Mouse (Mus musculus) embryonic facial prominence, embryonic 15.5 days (tissue): ENCODE data around the gene Rcor3. TPM values are rescaled to one million over a fixed set of nuclear protein-coding genes. Genes with fewer than 3 reads are reported as not detected.

ENCODE experiments used
- ATAC-seq: fragments of 200-750 bp; cut with Nextera tagmentation; 2 replicates; pipeline ENCODE4 v1.8.0; 2017; ENCODE audit warnings: low read depth, moderate TSS enrichment; ENCODE audit not compliant: insufficient number of reproducible peaks, low FRiP score, low TSS enrichment
- H3K27ac ChIP-seq: fragments of 300-500 bp; sonication (generic); replicated peaks from 2 replicates; pipeline ENCODE4 v1.5.1; 2015; ENCODE audit warnings: mild to moderate bottlenecking, inconsistent platforms
- H3K27me3 ChIP-seq: fragments of 300-500 bp; sonication (generic); 2 replicates; pipeline ENCODE4 v1.6.1; 2015; ENCODE audit warnings: inconsistent platforms
- H3K36me3 ChIP-seq: fragments of 300-500 bp; sonication (generic); 2 replicates; pipeline ENCODE4 v1.6.1; 2015; ENCODE audit warnings: mild to moderate bottlenecking, inconsistent platforms
- H3K4me1 ChIP-seq: fragments of 300-500 bp; sonication (generic); 2 replicates; pipeline ENCODE4 v1.6.1; 2015; ENCODE audit warnings: inconsistent platforms
- H3K4me2 ChIP-seq: fragments of 300-500 bp; sonication (generic); replicated peaks from 2 replicates; pipeline ENCODE4 v1.6.1; 2015; ENCODE audit warnings: mild to moderate bottlenecking, inconsistent platforms
- H3K4me3 ChIP-seq: fragments of 300-500 bp; sonication (generic); replicated peaks from 2 replicates; pipeline ENCODE4 v1.5.1; 2015; ENCODE audit warnings: mild to moderate bottlenecking, inconsistent platforms
- H3K9ac ChIP-seq: fragments of 300-500 bp; sonication (generic); 2 replicates; pipeline ENCODE4 v1.6.1; 2015; ENCODE audit warnings: inconsistent platforms
- H3K9me3 ChIP-seq: fragments of 300-500 bp; sonication (generic); replicated peaks from 2 replicates; pipeline ENCODE4 v1.6.1; 2016; ENCODE audit warnings: inconsistent platforms
- WGBS: fragments of 180-500 bp; shearing (Covaris S2); methylation state at CpG from one replicate; pipeline ENCODE4 v1.1.7; 2015; 5-methylcytosine and 5-hydroxymethylcytosine counted together
- polyA plus RNA-seq: library from polyadenylated mRNA; unstranded; fragments of >200 nt; fragmentation: Nextera tagmentation; extraction: Ambion mirVana; gene quantifications from 2 replicates; pipeline ENCODE4 v1.2.1, GENCODE M21; 2015

Gene Rcor3
- polyA plus RNA-seq, 1 experiment from 2014 or later, result 32.5 TPM

DNA sequence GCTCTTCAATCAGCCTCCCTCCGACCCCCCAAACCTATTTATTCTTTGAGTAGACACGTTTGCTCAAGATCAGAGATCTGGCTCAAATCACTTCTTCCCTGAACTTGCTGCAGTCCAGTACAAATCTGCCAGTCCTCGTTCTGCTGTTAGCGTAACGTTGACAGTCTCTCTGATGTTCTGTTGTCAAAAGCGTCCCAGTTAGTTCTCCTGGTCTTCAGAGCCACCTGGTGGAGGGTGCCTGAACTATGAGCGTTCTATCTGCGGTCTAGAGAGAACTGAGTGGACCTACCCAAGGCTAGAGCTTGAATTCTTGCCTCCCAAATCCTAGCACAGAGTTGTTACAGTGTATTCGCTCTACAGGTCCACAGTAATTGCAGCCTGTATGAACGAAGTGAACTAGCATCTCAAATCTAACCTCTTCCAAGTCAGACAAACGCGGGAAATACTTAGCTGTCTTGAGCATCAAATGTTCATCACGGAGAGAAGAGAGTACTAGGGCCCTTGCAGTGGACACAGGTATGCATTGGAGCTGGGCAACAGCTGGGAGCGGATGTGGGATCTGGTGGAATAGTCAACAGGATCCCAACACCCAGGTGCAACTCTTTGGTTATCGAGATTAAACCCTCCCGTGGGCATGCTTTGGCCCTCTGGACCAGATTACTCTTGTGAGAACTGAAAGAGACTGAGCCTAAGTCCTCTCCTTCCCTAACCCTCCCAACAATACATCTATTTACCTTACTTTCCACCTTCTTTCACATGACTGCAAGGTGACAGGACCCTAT lies 44.8 kb downstream of the Rcor3 start:
- Histone ChIP-seq H3K27me3 (no peaks in the 10 kb centered on the region), H3K36me3 (peaks cover 3% of the 10 kb centered on the region; the same call in 1 of the 2 replicates), H3K9me3 (no peaks in the 10 kb centered on the region), H3K9ac (no peak overlapping the region), H3K27ac (peak overlapping the region; percentile 90), H3K4me3 (peak overlapping the region; percentile 74), H3K4me1 (peaks cover 40% of the 10 kb centered on the region), H3K4me2 (peak overlapping the region; percentile 81)
- peak; percentile 78 for ATAC-seq
- WGBS, result 28% methylated on average over 16 of the region's 16 CpGs

DNA sequence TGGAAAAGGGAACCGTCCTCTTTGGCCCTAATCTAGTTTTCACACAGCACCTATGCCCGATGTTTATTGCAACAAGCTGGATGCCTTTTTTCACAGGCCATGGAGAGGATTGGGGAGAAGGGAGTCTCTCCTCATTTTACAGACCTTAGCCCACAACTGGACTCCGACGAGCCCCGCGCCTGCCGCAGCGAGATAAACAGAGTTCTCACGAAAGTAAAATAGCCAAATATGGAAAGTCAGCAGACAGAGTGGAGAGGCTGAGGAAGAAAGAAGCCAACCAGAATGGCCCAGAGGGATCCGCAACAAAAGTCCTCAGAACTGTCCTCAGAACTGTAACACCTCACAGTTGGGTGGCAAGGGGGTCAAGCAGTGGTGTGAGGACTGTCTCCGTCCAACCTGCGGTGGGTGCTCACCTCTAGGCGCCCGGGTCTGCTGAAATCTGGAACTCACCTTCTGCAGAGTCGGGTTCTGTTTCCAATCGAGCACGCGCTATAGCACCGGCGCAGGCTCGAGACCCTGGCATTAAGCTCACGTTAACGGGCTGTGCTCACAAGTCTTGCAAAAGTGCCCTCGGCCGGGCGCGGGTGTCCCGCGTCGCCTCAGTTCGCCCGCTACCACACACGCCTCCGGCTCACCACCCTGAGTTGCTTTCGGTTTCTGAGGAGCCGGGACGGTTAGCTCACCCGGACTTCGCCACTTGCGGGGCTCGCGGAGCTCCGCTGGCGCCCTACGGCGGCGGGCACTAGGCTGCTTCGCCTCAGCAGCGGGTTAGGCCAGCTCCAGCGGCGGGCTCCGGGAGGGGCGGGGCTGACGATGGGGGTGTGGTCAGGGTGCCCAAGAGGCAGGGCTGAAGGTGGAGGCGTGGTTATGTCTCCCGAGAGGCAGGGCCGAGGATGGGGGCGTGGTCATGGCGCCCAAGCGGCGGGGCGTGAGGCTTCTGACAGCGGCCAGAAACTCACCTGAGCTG lies 45.8 kb downstream of the Rcor3 start, which contains the start of gene Traf5:
Traf5 (minus strand) TSS at position 754 of the 967 bp plus-strand sequence.
- H3K9me3 ChIP-seq, result no peaks in the 10 kb centered on the region
- H3K4me3 ChIP-seq, result peak within 1 kb of the TSS; percentile 74
- no peaks in the 10 kb centered on the region for H3K27me3 ChIP-seq
- peak within 1 kb of the TSS; percentile 81 for H3K4me2 ChIP-seq
- peak within 1 kb of the TSS; percentile 90 for H3K27ac ChIP-seq
- H3K36me3 ChIP-seq, result no peaks in the 10 kb centered on the region
- peak; percentile 95 for ATAC-seq
- peaks cover 45% of the 10 kb centered on the region for H3K4me1 ChIP-seq
- 1% methylated on average over 63 of the region's 63 CpGs for WGBS
- peak within 1 kb of the TSS; percentile 70 for H3K9ac ChIP-seq

DNA sequence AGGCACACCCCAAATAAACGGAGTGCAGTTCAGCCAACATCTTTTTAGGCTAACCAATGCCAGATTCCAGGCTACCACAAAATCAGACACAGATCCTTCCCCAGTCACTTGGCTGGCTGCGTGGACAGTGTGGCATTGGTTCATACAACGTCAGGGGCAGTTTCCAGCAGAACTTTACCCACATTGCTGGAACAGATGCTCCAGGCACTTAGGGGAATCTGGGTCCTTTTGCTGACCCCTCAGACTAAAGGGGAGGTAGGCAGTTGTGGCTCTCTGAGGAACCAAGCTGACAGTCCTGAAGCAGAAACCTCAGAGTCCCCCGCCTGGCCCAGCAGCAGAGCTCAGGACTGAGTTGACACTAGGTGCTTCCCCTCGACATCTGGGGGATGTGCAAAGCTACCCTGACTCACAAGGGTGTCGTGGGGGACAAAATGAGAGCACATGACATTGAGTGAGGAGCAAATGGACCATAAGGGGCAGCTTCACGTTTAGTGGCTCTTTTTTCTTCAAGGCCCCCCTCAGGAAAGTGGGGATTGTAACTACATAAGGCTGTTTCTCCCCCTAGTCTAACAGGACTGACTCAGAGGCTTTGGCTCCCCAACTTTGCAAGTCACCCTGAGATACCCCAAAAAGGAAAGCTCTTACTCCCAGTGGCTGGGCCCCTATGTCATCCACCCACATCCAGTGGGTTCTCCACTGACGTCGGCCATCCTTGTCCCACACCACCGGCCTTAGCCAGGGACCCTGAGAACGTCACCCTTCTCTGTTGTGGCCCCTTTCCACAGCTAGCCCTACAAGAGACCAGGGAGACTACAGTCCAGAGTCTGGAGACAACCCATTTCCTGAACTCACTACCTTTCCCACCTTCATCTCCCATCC lies 46.9 kb downstream of the Rcor3 start:
- Histone ChIP-seq H3K9ac (no peak overlapping the region), H3K27me3 (no peaks in the 10 kb centered on the region), H3K4me3 (peak overlapping the region; percentile 74), H3K36me3 (no peaks in the 10 kb centered on the region), H3K9me3 (no peaks in the 10 kb centered on the region), H3K4me1 (peaks cover 45% of the 10 kb centered on the region), H3K27ac (0 out of 2 replicates have a peak overlapping the region, but pooled peaks have one; percentile 12), H3K4me2 (peak overlapping the region; percentile 81)
- 53% methylated on average over 11 of the region's 11 CpGs for WGBS
- no peak for ATAC-seq

DNA sequence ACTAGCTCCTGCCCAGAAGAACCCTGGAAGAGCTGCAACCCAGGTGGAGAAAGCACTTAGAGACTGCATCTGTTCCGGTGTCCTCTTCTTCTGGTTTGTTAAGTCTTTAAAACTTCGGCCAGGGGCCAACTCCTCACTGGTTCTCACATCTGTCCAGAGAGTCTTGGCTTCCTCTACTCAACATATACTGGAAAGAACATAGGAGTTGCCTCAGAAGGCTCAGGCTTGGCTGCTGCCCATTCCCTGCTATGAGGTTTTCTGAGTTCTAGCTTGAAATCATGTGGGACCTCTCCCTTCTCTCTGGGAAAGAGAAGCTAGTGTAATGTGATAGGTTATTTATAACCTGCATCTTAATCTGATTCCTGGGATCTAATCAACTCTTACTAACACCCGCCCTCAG lies 47.6 kb downstream of the Rcor3 start:
- H3K4me1 ChIP-seq, result peaks cover 45% of the 10 kb centered on the region
- H3K36me3 ChIP-seq, result no peaks in the 10 kb centered on the region
- H3K27ac ChIP-seq, result no peak overlapping the region
- peak overlapping the region; percentile 81 for H3K4me2 ChIP-seq
- 61% methylated on average over 3 of the region's 3 CpGs for WGBS
- no peak overlapping the region for H3K9ac ChIP-seq
- no peak overlapping the region for H3K4me3 ChIP-seq
- H3K27me3 ChIP-seq, result no peaks in the 10 kb centered on the region
- ATAC-seq, result no peak
- H3K9me3 ChIP-seq, result no peaks in the 10 kb centered on the region

GRCm38 (mm10) chr1:192089208-192090166 lies 48.4 kb downstream of the Rcor3 start:
- H3K4me3 ChIP-seq, result no peak overlapping the region
- peak overlapping the region; percentile 39; the same call in 1 of the 2 replicates for H3K27ac ChIP-seq
- peaks cover 45% of the 10 kb centered on the region for H3K4me1 ChIP-seq
- WGBS, result 64% methylated on average over 9 of the region's 9 CpGs
- no peaks in the 10 kb centered on the region for H3K27me3 ChIP-seq
- no peaks in the 10 kb centered on the region for H3K36me3 ChIP-seq
- no peak for ATAC-seq
- H3K9ac ChIP-seq, result no peak overlapping the region
- H3K4me2 ChIP-seq, result peak overlapping the region; percentile 81; the same call in 1 of the 2 replicates
- H3K9me3 ChIP-seq, result no peaks in the 10 kb centered on the region

DNA sequence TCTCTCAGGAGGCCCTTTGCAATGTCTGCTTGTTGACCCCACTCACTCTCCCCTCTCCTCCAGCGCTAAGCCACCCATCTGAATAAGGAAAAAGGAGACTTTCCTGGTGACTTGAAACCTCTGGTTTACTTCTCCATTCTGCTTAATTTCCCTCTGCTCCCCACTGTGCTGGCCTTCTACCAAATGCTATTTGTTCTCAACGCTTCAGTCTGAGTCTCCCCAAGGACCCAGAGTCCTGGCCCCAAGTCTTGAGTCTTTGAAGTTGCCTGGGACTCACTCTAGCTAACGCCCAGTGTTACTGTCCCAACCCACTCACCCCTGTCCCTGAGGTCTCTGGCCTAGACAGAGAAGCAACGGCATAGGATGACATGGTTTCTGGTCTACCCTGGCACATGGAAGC lies 49.9 kb downstream of the Rcor3 start:
- Histone ChIP-seq H3K9me3 (no peaks in the 10 kb centered on the region), H3K4me2 (no peak overlapping the region), H3K36me3 (no peaks in the 10 kb centered on the region), H3K4me3 (no peak overlapping the region), H3K27ac (no peak overlapping the region), H3K27me3 (no peaks in the 10 kb centered on the region), H3K4me1 (peaks cover 45% of the 10 kb centered on the region), H3K9ac (no peak overlapping the region)
- WGBS, result 51% methylated on average over 4 of the region's 4 CpGs
- ATAC-seq, result no peak

- Histone ChIP-seq H3K27me3 (no peaks in the 10 kb centered on the region), H3K9ac (no peak overlapping the region), H3K36me3 (no peaks in the 10 kb centered on the region), H3K9me3 (no peaks in the 10 kb centered on the region), H3K4me1 (peaks cover 45% of the 10 kb centered on the region), H3K4me3 (no peak overlapping the region), H3K4me2 (no peak overlapping the region), H3K27ac (no peak overlapping the region)
- 74% methylated on average over 4 of the region's 4 CpGs for WGBS
- ATAC-seq, result no peak
Observed at GRCm38 (mm10) chr1:192087098-192087497, 50.8 kb downstream of the Rcor3 start.

DNA sequence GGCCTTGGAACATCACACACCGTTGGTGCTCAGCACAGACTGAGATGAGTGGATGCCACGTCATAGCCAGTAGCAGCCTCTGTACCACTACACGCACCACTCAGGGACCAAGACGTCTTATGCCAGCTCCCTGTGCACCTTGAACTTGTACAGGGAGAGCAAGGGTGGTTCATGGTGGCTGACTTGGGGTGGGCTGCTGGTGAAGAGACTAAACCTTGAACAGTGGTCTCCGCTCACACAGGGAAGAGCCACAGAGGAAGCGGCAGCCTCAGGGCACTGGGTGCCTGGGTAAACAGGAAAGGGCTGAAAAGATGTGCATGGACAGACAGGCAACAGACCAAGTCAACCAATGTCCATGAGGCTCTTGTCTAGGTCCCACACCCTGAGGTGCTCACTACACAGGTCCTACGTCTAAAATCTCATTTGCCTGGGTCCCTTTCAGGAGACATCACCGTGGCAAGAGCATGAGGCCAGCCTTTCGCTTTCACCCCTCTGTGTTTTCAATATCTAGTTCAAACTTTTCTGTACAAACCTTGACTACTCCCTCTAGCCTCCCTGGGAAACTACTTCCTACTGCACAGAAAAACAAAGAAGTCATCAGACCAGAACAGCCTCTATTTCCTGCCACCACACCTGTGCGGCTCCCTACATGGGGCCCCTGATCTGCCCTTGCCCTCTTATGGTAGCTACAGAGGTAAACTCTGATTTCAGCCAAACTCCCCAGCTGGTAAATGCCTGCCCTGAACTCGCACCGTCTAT lies 51.4 kb downstream of the Rcor3 start:
- Histone ChIP-seq H3K36me3 (no peaks in the 10 kb centered on the region), H3K4me1 (peaks cover 39% of the 10 kb centered on the region)
- WGBS, result 85% methylated on average over 12 of the region's 12 CpGs

DNA sequence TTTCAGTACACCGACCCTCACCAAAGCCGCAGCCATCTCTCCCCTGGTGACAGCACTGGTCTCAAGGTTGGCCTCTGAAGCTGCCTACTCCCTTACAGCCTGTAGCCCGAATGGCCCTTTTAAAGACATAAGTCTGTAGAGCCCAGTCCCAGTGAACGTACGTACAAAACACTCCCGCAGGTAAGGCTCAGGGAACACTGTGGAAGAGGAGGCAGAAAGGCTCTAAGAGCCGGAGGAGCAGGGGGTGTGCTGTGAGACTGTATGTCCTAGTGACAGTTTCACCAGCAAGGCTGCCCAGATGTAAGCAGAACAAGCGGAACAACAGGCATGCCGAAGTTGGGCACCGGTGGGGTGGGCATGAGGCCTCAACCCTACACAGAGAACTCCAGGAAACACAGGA lies 52.6 kb downstream of the Rcor3 start:
- Histone ChIP-seq H3K4me2 (no peak overlapping the region), H3K9ac (no peak overlapping the region), H3K4me3 (no peak overlapping the region), H3K27ac (no peak overlapping the region), H3K27me3 (no peaks in the 10 kb centered on the region), H3K36me3 (no peaks in the 10 kb centered on the region), H3K4me1 (peaks cover 27% of the 10 kb centered on the region), H3K9me3 (no peaks in the 10 kb centered on the region)
- 89% methylated on average over 10 of the region's 10 CpGs for WGBS
- ATAC-seq, result no peak

More for the DNA sequence above, 51.4 kb downstream of the Rcor3 start:
- no peak for ATAC-seq
- H3K9me3 ChIP-seq, result no peaks in the 10 kb centered on the region
- no peak overlapping the region for H3K9ac ChIP-seq
- no peak overlapping the region for H3K27ac ChIP-seq
- H3K27me3 ChIP-seq, result no peaks in the 10 kb centered on the region
- H3K4me3 ChIP-seq, result no peak overlapping the region
- H3K4me2 ChIP-seq, result no peak overlapping the region
